Mouse (Mus musculus): ENCODE results near the gene Fgfr1op.
"Not testable (repeated sequence)": the region's sequence is repeated elsewhere in the genome, so short reads cannot be mapped to it uniquely, and the experiment has no call there.

Fgfr1op gene

GRCm38 (mm10) chr17:8164701-8165607 is at the start of gene Fgfr1op:
Fgfr1op (plus strand) TSS chr17:8165501.
- DNase-seq (ENCODE audit: low spot score): peak; percentile 20

DNA sequence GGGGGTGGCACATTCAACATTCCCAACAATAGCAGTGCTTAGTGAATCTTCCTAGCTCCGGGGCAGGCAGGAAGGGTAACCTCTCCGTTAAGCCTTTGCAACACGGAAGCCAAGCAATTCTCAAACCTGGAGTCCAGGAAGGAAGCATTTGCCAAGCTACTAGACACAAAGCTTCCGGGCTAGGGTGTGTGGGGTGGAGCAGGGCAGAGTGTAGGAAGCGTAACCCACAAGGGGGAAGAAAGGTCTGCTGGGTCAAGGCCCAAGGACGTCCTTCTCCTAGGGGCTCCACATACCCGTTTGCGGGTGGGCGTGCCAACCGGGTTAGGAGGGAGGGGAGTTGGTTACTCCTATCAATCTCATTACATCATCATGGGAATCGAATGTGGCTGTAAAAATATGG is 48.9 kb upstream of the Fgfr1op start:
- DNase-seq (ENCODE audit: low spot score): not testable (repeated sequence)

DNA sequence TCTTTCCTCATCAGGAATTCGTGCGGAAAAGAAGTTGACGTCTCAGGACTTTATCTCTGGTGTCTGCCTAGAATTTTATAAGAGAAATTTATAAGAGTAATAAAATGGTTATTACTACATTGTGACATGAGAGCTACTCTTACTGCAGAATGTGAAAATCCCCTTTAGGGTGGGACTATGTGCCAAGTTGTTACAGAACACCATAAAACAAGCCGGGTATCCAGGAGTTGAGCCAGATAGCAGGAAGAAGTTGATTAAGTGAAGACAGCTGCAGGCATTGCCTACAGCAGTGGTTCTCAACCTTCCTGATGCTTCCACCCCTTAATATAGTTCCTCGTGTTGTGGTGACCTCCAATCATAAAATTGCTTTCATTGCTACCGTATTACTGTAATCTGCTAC is 48.4 kb upstream of the Fgfr1op start:
- DNase-seq (ENCODE audit: low spot score): not testable (repeated sequence)

- not testable (repeated sequence) for DNase-seq (ENCODE audit: low spot score)
Observed at GRCm38 (mm10) chr17:8122974-8123373, 42.3 kb upstream of the Fgfr1op start.

GRCm38 (mm10) chr17:8124586-8124985 is 40.7 kb upstream of the Fgfr1op start:
- DNase-seq (ENCODE audit: low spot score): not testable (repeated sequence)

GRCm38 (mm10) chr17:8128326-8128993 is 36.8 kb upstream of the Fgfr1op start:
- not testable (repeated sequence) for DNase-seq (ENCODE audit: low spot score)

DNA sequence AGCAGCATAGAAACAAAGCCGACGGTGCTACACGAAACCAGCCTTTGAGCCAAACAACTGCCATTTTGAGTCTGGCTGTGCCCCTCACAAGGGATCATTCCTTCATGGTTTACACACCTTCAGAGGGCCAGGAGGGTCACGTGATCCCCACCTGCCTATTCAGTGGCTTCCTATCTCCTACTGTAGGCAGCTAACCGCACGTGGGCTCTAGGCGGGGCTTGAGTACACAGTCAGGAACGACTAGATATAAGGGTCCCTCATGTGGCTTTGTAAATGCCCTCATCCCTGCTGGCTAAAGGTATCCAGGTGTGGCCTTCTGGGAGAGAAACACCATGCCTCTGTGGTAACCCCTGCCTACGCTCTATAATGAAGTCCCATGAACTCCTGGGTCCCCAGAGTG is 35.7 kb upstream of the Fgfr1op start:
- not testable (repeated sequence) for DNase-seq (ENCODE audit: low spot score)

GRCm38 (mm10) chr17:8130849-8131248 is 34.5 kb upstream of the Fgfr1op start:
- not testable (repeated sequence) for DNase-seq (ENCODE audit: low spot score)

DNA sequence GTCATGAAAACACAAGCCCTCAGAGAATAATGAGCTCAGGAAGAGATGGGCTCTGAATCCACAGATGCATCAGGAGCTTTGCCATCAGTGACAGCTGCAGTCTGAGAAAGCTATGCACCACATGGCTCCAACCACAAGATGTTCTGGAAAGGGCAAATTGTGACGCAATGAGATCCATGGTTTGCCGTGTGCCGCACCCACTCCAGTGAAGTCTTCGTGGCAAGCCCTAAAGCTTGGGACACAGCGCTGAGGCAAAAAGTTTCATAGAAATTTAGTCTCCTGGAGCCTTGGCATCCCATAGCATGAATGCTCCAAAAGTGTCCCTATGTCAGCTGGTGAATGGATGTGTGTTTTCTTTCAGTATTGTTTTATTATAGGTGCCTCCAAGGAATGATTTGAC is 27.2 kb upstream of the Fgfr1op start:
- not testable (repeated sequence) for DNase-seq (ENCODE audit: low spot score)

- not testable (repeated sequence) for DNase-seq (ENCODE audit: low spot score)
Observed at GRCm38 (mm10) chr17:8140210-8140609, 25.1 kb upstream of the Fgfr1op start.

DNA sequence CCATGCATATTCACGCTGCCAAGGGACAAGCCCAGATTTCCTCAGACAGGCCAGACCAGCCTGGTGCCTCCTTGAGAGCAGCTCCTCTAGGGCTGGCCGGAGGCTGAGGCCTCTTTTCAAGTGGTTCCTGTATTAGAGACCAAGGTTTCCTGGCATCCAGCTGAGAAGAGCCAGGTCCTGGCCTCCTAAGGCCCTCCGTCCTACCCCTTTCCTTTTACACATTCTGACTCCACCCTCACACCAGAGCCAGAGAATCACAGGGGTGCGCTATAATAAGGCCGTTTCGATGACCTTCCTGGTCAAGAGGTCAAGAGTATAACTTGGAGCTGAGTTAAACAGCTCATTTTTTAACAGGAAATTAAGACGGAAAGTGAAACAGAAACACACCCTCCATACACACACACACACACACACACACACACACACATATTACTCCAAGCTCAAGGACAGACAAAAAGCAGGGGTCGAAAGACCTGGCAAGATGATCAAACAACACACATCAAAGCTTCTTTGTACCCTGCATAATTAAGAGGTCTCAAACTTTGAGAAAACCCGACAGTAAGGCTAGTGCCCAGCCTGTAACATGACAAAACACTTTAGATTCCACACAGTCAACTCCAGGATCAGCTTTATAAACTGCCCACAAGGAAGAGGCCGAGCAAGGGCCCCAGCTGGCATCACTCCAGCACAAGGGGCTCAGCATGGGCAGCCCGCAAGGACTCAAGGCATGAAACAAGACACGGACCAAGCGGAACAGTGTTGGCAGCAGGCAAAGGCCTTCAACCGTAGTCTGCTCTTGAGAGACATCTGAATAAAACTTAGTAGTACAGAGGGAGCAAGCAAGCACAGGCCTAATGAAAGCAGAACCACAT is 21.3 kb upstream of the Fgfr1op start:
- DNase-seq (ENCODE audit: low spot score): not testable (repeated sequence)

- not testable (repeated sequence) for DNase-seq (ENCODE audit: low spot score)
Observed at GRCm38 (mm10) chr17:8146931-8147330, 18.4 kb upstream of the Fgfr1op start.

DNA sequence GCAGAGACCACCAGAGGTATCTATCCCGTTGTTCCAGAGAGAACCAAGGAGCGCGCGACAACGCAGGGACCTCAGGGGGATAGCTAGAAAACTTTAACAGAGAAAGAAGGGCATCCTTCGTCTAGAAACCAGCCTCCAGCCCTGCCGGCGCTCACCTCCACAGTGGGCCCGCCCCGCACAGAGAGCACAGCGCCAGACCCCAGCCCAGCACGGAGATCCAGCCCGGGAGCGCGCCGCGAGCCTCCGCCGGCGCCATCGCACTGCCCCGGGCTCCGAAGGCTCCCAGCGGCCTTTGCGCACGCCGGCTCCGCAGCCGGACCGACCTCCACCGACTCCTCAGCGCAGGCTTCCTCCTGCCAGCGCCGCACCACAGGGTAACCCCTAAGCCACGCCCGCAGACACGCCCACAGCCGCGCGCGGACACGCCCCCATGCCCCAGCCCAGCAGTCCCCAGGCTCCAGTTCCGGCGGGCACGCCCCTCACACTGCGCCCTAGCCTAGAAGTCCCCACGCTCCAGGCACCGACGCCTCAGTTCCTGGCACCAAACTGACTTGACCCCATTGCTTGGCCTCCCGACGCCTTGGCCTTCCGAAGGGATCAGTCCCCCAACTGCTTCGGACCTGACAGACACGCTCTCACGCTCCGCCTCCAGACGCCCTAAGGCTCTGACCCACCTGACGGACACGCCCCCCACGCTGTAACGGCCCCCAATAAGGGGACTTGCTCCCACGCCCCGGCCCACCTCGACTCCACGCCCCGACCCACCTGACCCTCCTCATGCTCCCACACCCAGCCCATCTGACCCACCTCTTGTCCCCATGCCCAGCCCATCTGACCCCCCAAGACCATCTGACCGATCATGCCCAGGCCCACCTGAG is 17.6 kb upstream of the Fgfr1op start, which contains the start of the genes Gm49673 and Rnaset2a:
Gene Gm49673 (minus strand): TSS at position 350 of the 878 bp plus-strand sequence.
Gene Rnaset2a (minus strand): TSS at position 659 of the 878 bp plus-strand sequence.
- peak; percentile 61 for DNase-seq (ENCODE audit: low spot score)

GRCm38 (mm10) chr17:8155010-8155409 is 10.3 kb upstream of the Fgfr1op start:
- DNase-seq (ENCODE audit: low spot score): not testable (repeated sequence)

GRCm38 (mm10) chr17:8155982-8156381 is 9.3 kb upstream of the Fgfr1op start:
- not testable (repeated sequence) for DNase-seq (ENCODE audit: low spot score)

DNA sequence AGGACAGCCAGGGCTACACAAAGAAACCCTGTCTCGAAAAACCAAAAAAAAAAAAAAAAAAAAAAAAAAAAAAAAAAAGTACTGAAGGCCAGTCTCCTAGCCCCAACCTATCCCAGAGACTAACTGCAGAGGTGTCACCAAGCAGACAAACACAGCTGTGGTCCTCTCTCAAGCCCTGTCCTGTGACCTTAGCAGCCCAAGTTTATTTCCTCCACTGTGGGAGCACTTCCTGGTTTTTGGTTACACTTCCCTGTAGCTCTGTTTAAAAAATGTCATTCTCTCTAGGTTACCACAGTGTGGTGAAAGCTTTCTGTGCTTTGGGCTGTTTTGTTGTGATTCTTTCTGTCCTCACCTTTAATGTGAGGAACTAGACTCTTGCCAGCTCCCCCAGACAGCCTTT is 6.7 kb upstream of the Fgfr1op start:
- not testable (repeated sequence) for DNase-seq (ENCODE audit: low spot score)

DNA sequence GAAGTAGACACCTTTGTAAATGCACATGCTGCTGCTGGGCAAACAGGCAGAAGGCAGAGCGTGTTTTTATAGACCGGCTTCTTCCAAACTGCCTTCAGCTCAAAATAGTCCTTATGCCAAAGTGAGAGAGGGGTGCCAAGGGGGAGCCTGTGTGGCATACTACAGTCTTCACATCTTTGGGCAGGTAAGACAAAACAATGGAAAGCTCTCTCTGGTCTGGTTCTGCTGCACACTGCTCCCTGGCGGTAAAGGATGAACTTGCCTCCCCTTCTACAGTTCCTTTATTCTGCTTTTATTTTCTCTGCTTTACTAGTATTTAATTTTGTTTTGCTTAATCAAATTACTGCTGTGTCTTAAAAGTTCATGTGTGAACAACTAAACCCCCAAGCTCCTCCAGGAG is 4.3 kb upstream of the Fgfr1op start:
- DNase-seq (ENCODE audit: low spot score): peak; percentile 55

- DNase-seq (ENCODE audit: low spot score): peak; percentile 21
Observed at GRCm38 (mm10) chr17:8165608-8165945, 276 bp downstream of the Fgfr1op start.

GRCm38 (mm10) chr17:8165977-8166376 is 676 bp downstream of the Fgfr1op start:
- DNase-seq (ENCODE audit: low spot score): not testable (repeated sequence)

DNA sequence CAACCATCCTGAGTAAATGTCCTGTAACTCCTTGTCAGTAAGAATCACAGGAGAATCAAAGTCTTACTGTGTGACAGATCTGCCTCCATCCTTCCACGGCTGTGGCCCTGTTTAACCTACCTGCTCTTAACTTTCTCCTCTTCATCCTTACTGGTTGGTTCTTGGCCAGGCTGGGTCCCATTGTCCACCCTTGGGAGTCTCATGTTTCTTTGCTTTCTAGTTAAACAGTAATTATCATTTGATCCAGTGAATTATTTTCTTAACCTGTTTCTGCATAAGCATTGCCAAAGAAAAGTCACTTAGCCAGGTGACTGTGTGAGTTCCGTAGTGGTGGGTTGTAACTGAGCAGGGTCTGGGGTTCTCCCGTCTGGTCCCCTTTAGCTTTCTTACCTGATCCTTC is 1.2 kb downstream of the Fgfr1op start:
- not testable (repeated sequence) for DNase-seq (ENCODE audit: low spot score)

DNA sequence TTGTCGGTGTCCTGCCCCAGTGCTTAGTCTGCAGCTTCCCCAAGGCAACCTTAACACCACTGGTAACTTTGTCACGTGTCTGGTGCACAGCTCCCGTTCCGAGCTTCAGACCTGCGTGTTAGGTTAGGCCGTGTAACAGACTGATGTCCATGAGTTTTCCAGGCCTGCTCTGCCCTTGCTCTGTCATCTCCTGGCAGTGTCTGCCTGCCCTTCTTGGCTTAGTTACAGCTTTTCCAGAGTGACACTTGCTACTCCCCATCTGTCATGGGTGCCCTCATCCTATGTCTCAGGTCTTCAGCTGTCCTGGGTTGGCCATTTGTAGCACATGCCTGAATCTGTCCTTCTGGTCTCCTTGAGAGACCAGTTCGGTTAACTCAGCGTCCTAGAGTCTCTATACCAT is 2.1 kb downstream of the Fgfr1op start:
- not testable (repeated sequence) for DNase-seq (ENCODE audit: low spot score)
